Mouse (Mus musculus) forebrain, embryonic 10.5 days (tissue): ENCODE measurements at regions not wholly inside any gene's neighbourhood (a gene's known extent, or its start where the extent isn't known, plus 50 kb on each side); places are given as distances from the start of the nearest gene placed in this dataset.
A peak's percentile ranks its signal among the peaks of the same experiment; 100 is the strongest.

Experiments
- DNase-seq: peaks from one replicate; pipeline ENCODE4 v3.0.0-alpha.2; 2017; ENCODE audit warnings: low spot score; ENCODE audit errors: extremely low spot score
- H3K27ac ChIP-seq: fragments of 300-500 bp; sonication (generic); 2 replicates; pipeline ENCODE4 v1.5.1; 2016; ENCODE audit warnings: mild to moderate bottlenecking
- H3K27me3 ChIP-seq: fragments of 300-500 bp; sonication (generic); 2 replicates; pipeline ENCODE4 v1.6.1; 2016; ENCODE audit warnings: mild to moderate bottlenecking; ENCODE audit not compliant: poor library complexity, severe bottlenecking
- H3K36me3 ChIP-seq: fragments of 300-500 bp; sonication (generic); replicated peaks from 2 replicates; pipeline ENCODE4 v1.6.1; 2016; ENCODE audit warnings: mild to moderate bottlenecking, moderate library complexity
- H3K4me1 ChIP-seq: fragments of 300-500 bp; sonication (generic); 2 replicates; pipeline ENCODE4 v1.6.1; 2016
- H3K4me3 ChIP-seq: fragments of 300-500 bp; sonication (generic); 2 replicates; pipeline ENCODE4 v1.5.1; 2016; ENCODE audit warnings: mild to moderate bottlenecking, moderate library complexity
- H3K9me3 ChIP-seq: fragments of 300-500 bp; sonication (generic); 2 replicates; pipeline ENCODE4 v1.6.1; 2016; ENCODE audit warnings: mild to moderate bottlenecking, moderate library complexity
- WGBS: fragments of 180-500 bp; shearing (Covaris S2); methylation state at CpG from one replicate; pipeline ENCODE4 v1.1.7; 2016; 5-methylcytosine and 5-hydroxymethylcytosine counted together

- H3K4me1 ChIP-seq, result peaks cover 8% of the 10 kb centered on the region
- no peak for DNase-seq
- no peaks in the 10 kb centered on the region for H3K36me3 ChIP-seq
- H3K27me3 ChIP-seq, result 0 out of 2 replicates have a peak, but pooled peaks cover 8% of the 10 kb centered on the region
- H3K27ac ChIP-seq, result no peak overlapping the region
- no peaks in the 10 kb centered on the region for H3K9me3 ChIP-seq
- H3K4me3 ChIP-seq, result no peak overlapping the region
- WGBS, result 80% methylated on average over 3 of the region's 3 CpGs
Observed at GRCm38 (mm10) chr2:28364623-28365022, 82.0 kb upstream of the Ppp1r26 start.

GRCm38 (mm10) chr2:28365756-28366155 is 80.8 kb upstream of the Ppp1r26 start:
- no peak overlapping the region for H3K4me3 ChIP-seq
- H3K9me3 ChIP-seq, result no peaks in the 10 kb centered on the region
- H3K27me3 ChIP-seq, result 0 out of 2 replicates have a peak, but pooled peaks cover 8% of the 10 kb centered on the region
- H3K27ac ChIP-seq, result no peak overlapping the region
- no peak for DNase-seq
- H3K4me1 ChIP-seq, result peaks cover 19% of the 10 kb centered on the region
- H3K36me3 ChIP-seq, result no peaks in the 10 kb centered on the region
- WGBS, result 87% methylated on average over 5 of the region's 5 CpGs

DNA sequence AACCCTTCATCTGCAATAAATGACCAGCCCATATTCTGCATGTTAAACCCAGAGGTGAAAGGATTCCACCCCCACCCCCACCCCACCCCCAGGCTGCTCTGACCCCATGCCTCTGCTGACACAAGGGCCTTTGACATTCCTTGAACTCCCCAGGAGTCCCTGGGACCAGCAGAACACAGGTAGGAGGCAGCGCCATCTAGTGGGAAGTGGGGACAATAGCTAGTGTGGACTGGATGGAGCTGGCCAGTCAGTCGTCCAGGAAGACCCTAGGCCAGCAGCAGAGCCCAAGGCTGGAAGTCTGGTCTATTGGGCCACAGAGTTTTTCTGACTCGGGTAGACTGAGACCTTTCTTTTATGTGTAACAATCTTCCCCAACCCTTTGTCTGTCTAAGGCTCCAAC is 71.8 kb upstream of the Ppp1r26 start:
- Histone ChIP-seq H3K36me3 (no peaks in the 10 kb centered on the region), H3K27me3 (no peaks in the 10 kb centered on the region), H3K4me3 (no peak overlapping the region), H3K27ac (no peak overlapping the region), H3K9me3 (no peaks in the 10 kb centered on the region), H3K4me1 (peaks cover 25% of the 10 kb centered on the region)
- DNase-seq, result peak; percentile 44
- WGBS, result 19% methylated on average over 3 of the region's 3 CpGs

- Histone ChIP-seq H3K27ac (peak overlapping the region; percentile 74; the same call in 1 of the 2 replicates), H3K9me3 (no peaks in the 10 kb centered on the region), H3K27me3 (peaks cover 6% of the 10 kb centered on the region), H3K4me3 (no peak overlapping the region), H3K36me3 (no peaks in the 10 kb centered on the region), H3K4me1 (peaks cover 12% of the 10 kb centered on the region)
- 76% methylated on average over 9 of the region's 9 CpGs for WGBS
- no peak for DNase-seq
Observed at GRCm38 (mm10) chr2:28377948-28378822, 68.4 kb upstream of the Ppp1r26 start.

- H3K27me3 ChIP-seq, result peaks cover 10% of the 10 kb centered on the region
- H3K9me3 ChIP-seq, result no peaks in the 10 kb centered on the region
- H3K4me1 ChIP-seq, result peaks cover 37% of the 10 kb centered on the region
- 93% methylated on average over 12 of the region's 12 CpGs for WGBS
- no peak overlapping the region for H3K4me3 ChIP-seq
- DNase-seq, result no peak
- H3K36me3 ChIP-seq, result no peaks in the 10 kb centered on the region
- no peak overlapping the region for H3K27ac ChIP-seq
Observed at GRCm38 (mm10) chr2:28382051-28382802, 64.4 kb upstream of the Ppp1r26 start.

DNA sequence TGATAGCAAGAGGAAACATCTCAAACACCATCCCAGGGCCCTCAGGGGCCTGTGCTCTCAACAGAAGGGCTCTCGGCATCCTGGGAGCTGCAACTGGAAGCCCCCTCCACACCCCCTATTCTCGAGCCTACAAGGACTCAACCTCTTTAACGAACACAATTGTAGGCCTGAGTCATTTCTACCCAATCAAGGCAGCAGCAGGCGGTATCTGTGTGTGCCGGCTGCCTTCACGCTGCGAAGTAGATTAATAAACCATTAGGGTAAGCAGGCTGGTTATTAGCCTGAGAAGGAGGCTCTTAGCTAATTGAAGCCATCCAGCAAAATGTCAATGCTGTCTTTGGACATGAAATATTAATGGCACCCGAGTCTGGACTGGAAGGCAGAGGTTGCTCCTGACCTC is 61.7 kb upstream of the Ppp1r26 start:
- no peak overlapping the region for H3K4me3 ChIP-seq
- peak overlapping the region; percentile 63; the same call in 1 of the 2 replicates for H3K27ac ChIP-seq
- WGBS, result 68% methylated on average over 8 of the region's 8 CpGs
- H3K27me3 ChIP-seq, result peaks cover 10% of the 10 kb centered on the region
- no peaks in the 10 kb centered on the region for H3K9me3 ChIP-seq
- no peak for DNase-seq
- H3K4me1 ChIP-seq, result peaks cover 46% of the 10 kb centered on the region
- H3K36me3 ChIP-seq, result no peaks in the 10 kb centered on the region

GRCm38 (mm10) chr2:28386784-28387183 is 59.8 kb upstream of the Ppp1r26 start:
- DNase-seq, result no peak
- Histone ChIP-seq H3K9me3 (no peaks in the 10 kb centered on the region), H3K36me3 (no peaks in the 10 kb centered on the region), H3K4me3 (no peak overlapping the region), H3K27me3 (peaks cover 10% of the 10 kb centered on the region), H3K27ac (no peak overlapping the region), H3K4me1 (peaks cover 38% of the 10 kb centered on the region)
- WGBS, result 67% methylated on average over 1 of the region's 1 CpGs

DNA sequence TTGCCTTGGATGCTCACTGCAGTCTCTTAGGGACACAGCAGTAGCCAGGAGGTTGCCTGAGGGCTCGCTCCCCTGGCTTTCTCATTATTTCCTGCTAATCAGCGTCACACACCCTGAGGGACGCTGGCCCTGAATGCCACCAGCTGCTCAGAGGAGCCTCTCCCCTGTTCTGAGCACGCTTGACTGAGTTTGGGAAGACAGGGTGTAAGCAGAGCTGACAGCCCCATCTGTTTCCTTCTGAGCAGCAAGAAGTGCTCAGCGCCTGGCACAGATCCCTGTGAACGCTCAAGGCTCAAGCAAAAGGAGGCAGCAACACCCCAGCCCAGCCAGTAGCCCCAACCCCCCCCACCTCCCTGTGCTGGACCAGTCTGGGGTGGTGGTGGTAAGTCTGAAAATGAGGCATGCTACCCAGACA is 59.2 kb upstream of the Ppp1r26 start:
- WGBS, result 14% methylated on average over 6 of the region's 6 CpGs
- DNase-seq, result peak; percentile 36
- peak overlapping the region; percentile 54; the same call in 1 of the 2 replicates for H3K27ac ChIP-seq
- no peaks in the 10 kb centered on the region for H3K9me3 ChIP-seq
- H3K4me1 ChIP-seq, result peaks cover 38% of the 10 kb centered on the region
- H3K27me3 ChIP-seq, result peaks cover 10% of the 10 kb centered on the region
- no peaks in the 10 kb centered on the region for H3K36me3 ChIP-seq
- no peak overlapping the region for H3K4me3 ChIP-seq

DNA sequence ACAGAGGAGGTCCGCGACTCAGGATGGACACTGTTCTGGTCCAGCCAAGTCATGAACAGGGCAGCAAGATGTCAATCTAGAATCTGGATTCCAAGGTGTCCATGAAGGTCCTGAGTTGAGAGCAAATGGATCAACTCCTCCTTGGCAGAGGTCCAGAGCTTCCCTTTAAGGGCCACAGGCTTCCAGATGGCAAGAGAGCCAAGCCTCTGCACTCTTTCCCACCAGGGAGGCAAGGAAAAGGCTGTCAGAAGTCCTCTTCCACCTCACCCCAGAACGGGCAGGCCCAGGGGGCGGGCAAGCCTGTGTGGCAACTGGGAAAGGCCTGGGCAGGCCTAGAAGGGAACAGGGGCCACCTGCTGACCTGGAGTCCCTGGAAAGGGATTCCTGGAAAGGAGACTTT is 58.7 kb upstream of the Ppp1r26 start:
- peak overlapping the region; percentile 54 for H3K27ac ChIP-seq
- DNase-seq, result no peak
- no peaks in the 10 kb centered on the region for H3K9me3 ChIP-seq
- WGBS, result 70% methylated on average over 4 of the region's 4 CpGs
- no peaks in the 10 kb centered on the region for H3K36me3 ChIP-seq
- H3K4me1 ChIP-seq, result peaks cover 38% of the 10 kb centered on the region
- peaks cover 7% of the 10 kb centered on the region for H3K27me3 ChIP-seq
- no peak overlapping the region for H3K4me3 ChIP-seq

DNA sequence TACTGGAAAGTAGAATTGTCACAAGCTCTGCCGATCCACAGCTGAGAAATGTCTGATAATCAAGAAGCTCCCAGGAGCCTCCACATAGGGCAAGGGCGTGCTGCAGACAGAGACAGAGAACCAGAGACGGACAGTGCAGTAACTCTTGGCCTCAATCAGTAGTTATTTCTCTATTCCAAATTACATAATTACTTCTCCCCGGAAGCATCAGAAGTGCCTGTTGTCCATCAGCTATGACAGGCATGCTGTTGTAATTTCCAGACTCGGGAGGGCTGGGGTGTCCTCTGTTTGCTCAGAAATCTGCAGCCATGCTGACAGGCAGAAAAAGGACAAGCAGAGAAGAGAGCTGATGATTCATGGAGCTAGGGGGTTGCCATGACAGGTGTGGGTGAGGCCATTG is 56.9 kb upstream of the Ppp1r26 start:
- WGBS, result 92% methylated on average over 5 of the region's 5 CpGs
- Histone ChIP-seq H3K9me3 (no peaks in the 10 kb centered on the region), H3K36me3 (no peaks in the 10 kb centered on the region), H3K27ac (no peak overlapping the region), H3K27me3 (peaks cover 4% of the 10 kb centered on the region), H3K4me3 (no peak overlapping the region), H3K4me1 (peaks cover 37% of the 10 kb centered on the region)
- no peak for DNase-seq

DNA sequence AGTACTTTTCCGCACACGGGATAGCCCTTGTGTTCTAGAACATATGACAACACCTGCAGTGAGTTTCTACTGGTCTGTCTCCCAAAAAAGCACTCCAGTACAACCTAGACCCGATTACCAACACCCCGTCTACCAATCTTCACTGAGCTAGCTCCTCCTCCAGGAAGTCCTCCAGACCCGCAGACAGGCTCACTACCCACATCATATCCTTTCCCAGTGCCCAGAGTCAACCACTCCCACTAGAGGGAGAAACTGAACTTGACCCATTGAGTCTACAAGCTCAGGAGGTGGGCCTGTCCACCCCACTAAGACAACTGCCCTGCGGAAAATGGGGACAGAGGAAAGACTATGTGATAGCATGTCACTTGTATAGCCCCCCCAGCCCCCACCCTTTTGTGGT is 51.2 kb upstream of the Ppp1r26 start:
- 90% methylated on average over 6 of the region's 6 CpGs for WGBS
- Histone ChIP-seq H3K36me3 (no peaks in the 10 kb centered on the region), H3K4me3 (no peak overlapping the region), H3K27me3 (no peaks in the 10 kb centered on the region), H3K4me1 (peaks cover 7% of the 10 kb centered on the region), H3K9me3 (no peaks in the 10 kb centered on the region), H3K27ac (no peak overlapping the region)
- no peak for DNase-seq
